Mouse (Mus musculus): ENCODE measurements at regions not wholly inside any gene's neighbourhood (a gene's known extent, or its start where the extent isn't known, plus 50 kb on each side); places are given as distances from the start of the nearest gene placed in this dataset.
"Not testable (repeated sequence)": the region's sequence is repeated elsewhere in the genome, so short reads cannot be mapped to it uniquely, and the experiment has no call there.

- no peak for ATAC-seq (replicated peaks; ENCODE audit: low FRiP score, low TSS enrichment, poor library complexity, severe bottlenecking)
Measured at GRCm38 (mm10) chr12:32434506-32435002, 56.0 kb downstream of the Ccdc71l start.

- no peak for ATAC-seq (replicated peaks; ENCODE audit: low FRiP score, low TSS enrichment, poor library complexity, severe bottlenecking)
Measured at GRCm38 (mm10) chr12:32435126-32435525, 56.6 kb downstream of the Ccdc71l start.

- no peak for ATAC-seq (replicated peaks; ENCODE audit: low FRiP score, low TSS enrichment, poor library complexity, severe bottlenecking)
Measured at GRCm38 (mm10) chr12:32438209-32438608, 59.7 kb downstream of the Ccdc71l start.

- no peak for ATAC-seq (replicated peaks; ENCODE audit: low FRiP score, low TSS enrichment, poor library complexity, severe bottlenecking)
Measured at GRCm38 (mm10) chr12:32444770-32445169, 66.3 kb downstream of the Ccdc71l start.

- ATAC-seq (replicated peaks; ENCODE audit: low FRiP score, low TSS enrichment, poor library complexity, severe bottlenecking) = no peak
Measured at GRCm38 (mm10) chr12:32445874-32446273, 67.4 kb downstream of the Ccdc71l start.

- no peak for ATAC-seq (replicated peaks; ENCODE audit: low FRiP score, low TSS enrichment, poor library complexity, severe bottlenecking)
Measured at GRCm38 (mm10) chr12:32449373-32449772, 70.9 kb downstream of the Ccdc71l start.

- ATAC-seq (replicated peaks; ENCODE audit: low FRiP score, low TSS enrichment, poor library complexity, severe bottlenecking) = no peak
Measured at GRCm38 (mm10) chr12:32451226-32451625, 72.7 kb downstream of the Ccdc71l start.

GRCm38 (mm10) chr12:32454794-32455193, 76.3 kb downstream of the Ccdc71l start:
- ATAC-seq (replicated peaks; ENCODE audit: low FRiP score, low TSS enrichment, poor library complexity, severe bottlenecking) = no peak

GRCm38 (mm10) chr12:32455231-32455630, 76.7 kb downstream of the Ccdc71l start:
- not testable (repeated sequence) for ATAC-seq (replicated peaks; ENCODE audit: low FRiP score, low TSS enrichment, poor library complexity, severe bottlenecking)

GRCm38 (mm10) chr12:32455913-32456312, 77.4 kb downstream of the Ccdc71l start:
- ATAC-seq (replicated peaks; ENCODE audit: low FRiP score, low TSS enrichment, poor library complexity, severe bottlenecking) = no peak

GRCm38 (mm10) chr12:32456796-32457195, 78.3 kb downstream of the Ccdc71l start:
- no peak for ATAC-seq (replicated peaks; ENCODE audit: low FRiP score, low TSS enrichment, poor library complexity, severe bottlenecking)

GRCm38 (mm10) chr12:32458386-32458785, 79.9 kb downstream of the Ccdc71l start:
- no peak for ATAC-seq (replicated peaks; ENCODE audit: low FRiP score, low TSS enrichment, poor library complexity, severe bottlenecking)

- ATAC-seq (replicated peaks; ENCODE audit: low FRiP score, low TSS enrichment, poor library complexity, severe bottlenecking) = no peak
Measured at GRCm38 (mm10) chr12:32460330-32460998, 82.0 kb downstream of the Ccdc71l start.

- ATAC-seq (replicated peaks; ENCODE audit: low FRiP score, low TSS enrichment, poor library complexity, severe bottlenecking) = peak; percentile 86
Measured at GRCm38 (mm10) chr12:32465371-32465770, 86.9 kb downstream of the Ccdc71l start.

GRCm38 (mm10) chr12:32469863-32470262, 91.4 kb downstream of the Ccdc71l start:
- ATAC-seq (replicated peaks; ENCODE audit: low FRiP score, low TSS enrichment, poor library complexity, severe bottlenecking) = no peak

GRCm38 (mm10) chr12:32479451-32479850, 100.9 kb downstream of the Ccdc71l start:
- no peak for ATAC-seq (replicated peaks; ENCODE audit: low FRiP score, low TSS enrichment, poor library complexity, severe bottlenecking)

GRCm38 (mm10) chr12:32480268-32480667, 101.8 kb downstream of the Ccdc71l start:
- ATAC-seq (replicated peaks; ENCODE audit: low FRiP score, low TSS enrichment, poor library complexity, severe bottlenecking) = no peak

- ATAC-seq (replicated peaks; ENCODE audit: low FRiP score, low TSS enrichment, poor library complexity, severe bottlenecking) = no peak
Measured at GRCm38 (mm10) chr12:32481051-32481450, 102.5 kb downstream of the Ccdc71l start.

- no peak for ATAC-seq (replicated peaks; ENCODE audit: low FRiP score, low TSS enrichment, poor library complexity, severe bottlenecking)
Measured at GRCm38 (mm10) chr12:32482343-32482742, 103.8 kb downstream of the Ccdc71l start.

GRCm38 (mm10) chr12:32482777-32483176, 104.3 kb downstream of the Ccdc71l start:
- no peak for ATAC-seq (replicated peaks; ENCODE audit: low FRiP score, low TSS enrichment, poor library complexity, severe bottlenecking)

- no peak for ATAC-seq (replicated peaks; ENCODE audit: low FRiP score, low TSS enrichment, poor library complexity, severe bottlenecking)
Measured at GRCm38 (mm10) chr12:32486246-32486645, 107.7 kb downstream of the Ccdc71l start.

All from megakaryocyte-erythroid progenitor cell, adult 5-6 weeks (primary cell).